Mouse (Mus musculus): ENCODE results near the gene Hoxc13. TPM values are rescaled to one million over a fixed set of nuclear protein-coding genes. Genes with fewer than 3 reads are reported as not detected.

The Hoxc13 gene
- polyA plus RNA-seq, 1 experiment = not detected

Other genes with a start within 250 kb of the Hoxc13 start
- 209 and 274 TPM in 2 replicates for gene Atp5g2, start 248.8 kb upstream of the Hoxc13 start, polyA plus RNA-seq (2012; ENCODE audit: insufficient read depth, insufficient read length, missing spikeins)
- 43.5 and 58.5 TPM in 2 replicates for gene Calcoco1, start 198.9 kb upstream of the Hoxc13 start, polyA plus RNA-seq (2012; ENCODE audit: insufficient read depth, insufficient read length, missing spikeins)
- not detected in 2 replicates for gene Hoxc12, start 15.7 kb downstream of the Hoxc13 start, polyA plus RNA-seq (2012; ENCODE audit: insufficient read depth, insufficient read length, missing spikeins)
- gene Hoxc11, start 33.3 kb downstream of the Hoxc13 start, polyA plus RNA-seq (2012; ENCODE audit: insufficient read depth, insufficient read length, missing spikeins) = not detected in 2 replicates
- gene Hoxc10, start 45.7 kb downstream of the Hoxc13 start, polyA plus RNA-seq (2012; ENCODE audit: insufficient read depth, insufficient read length, missing spikeins) = not detected in 2 replicates
- 14.1 and 15.1 TPM in 2 replicates for gene Hoxc5, start 46.3 kb downstream of the Hoxc13 start, polyA plus RNA-seq (2012; ENCODE audit: insufficient read depth, insufficient read length, missing spikeins)
- gene Hoxc9, start 55.3 kb downstream of the Hoxc13 start, polyA plus RNA-seq (2012; ENCODE audit: insufficient read depth, insufficient read length, missing spikeins) = not detected in 2 replicates
- gene Hoxc8, start 69.5 kb downstream of the Hoxc13 start, polyA plus RNA-seq (2012; ENCODE audit: insufficient read depth, insufficient read length, missing spikeins) = 8.9 and 9.8 TPM in 2 replicates
- gene Hoxc6, start 77.2 kb downstream of the Hoxc13 start, polyA plus RNA-seq (2012; ENCODE audit: insufficient read depth, insufficient read length, missing spikeins) = 17.1 and 21.7 TPM in 2 replicates
- 9.4 and 13.7 TPM in 2 replicates for gene Hoxc4, start 97.8 kb downstream of the Hoxc13 start, polyA plus RNA-seq (2012; ENCODE audit: insufficient read depth, insufficient read length, missing spikeins)
- 6.3 and 10.1 TPM in 2 replicates for gene Smug1, start 246.0 kb downstream of the Hoxc13 start, polyA plus RNA-seq (2012; ENCODE audit: insufficient read depth, insufficient read length, missing spikeins)